Mouse (Mus musculus) retina, postnatal 1 day (tissue): ENCODE measurements around the gene Rgs7bp.

ENCODE experiments used
- DNase-seq: peaks from one replicate; pipeline ENCODE4 v3.0.0-alpha.2; 2012

Gene Rgs7bp

GRCm38 (mm10) chr13:105054181-105054940, at the start of gene Rgs7bp:
TSS of gene Rgs7bp (minus strand) at chr13:105054930.
- DNase-seq, result peak; percentile 79

- DNase-seq, result no peak
Measured at GRCm38 (mm10) chr13:105104385-105104784, 49.7 kb upstream of the Rgs7bp start.

GRCm38 (mm10) chr13:105100705-105101104, 46.0 kb upstream of the Rgs7bp start:
- DNase-seq, result no peak

DNA sequence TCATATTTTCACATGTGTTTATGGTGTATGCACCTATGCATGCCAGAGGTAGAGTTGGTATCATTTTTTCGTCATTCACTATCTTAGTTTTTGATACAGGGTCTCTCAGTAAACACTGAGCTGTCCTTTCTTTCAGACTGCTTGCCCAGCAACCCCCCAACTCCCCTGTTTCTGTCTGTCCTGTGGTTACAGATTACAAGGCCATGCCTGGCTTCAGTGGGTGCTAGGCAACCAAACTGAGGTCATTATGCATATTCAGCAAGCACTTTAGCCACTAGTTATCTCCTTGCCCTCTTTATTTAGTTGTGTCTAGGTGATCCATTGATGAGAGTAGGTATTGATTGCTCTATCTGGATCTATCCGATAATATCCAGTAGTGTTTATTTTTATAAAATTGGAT, 41.6 kb upstream of the Rgs7bp start:
- no peak for DNase-seq

GRCm38 (mm10) chr13:105089276-105089675, 34.5 kb upstream of the Rgs7bp start:
- DNase-seq, result no peak

GRCm38 (mm10) chr13:105081862-105082261, 27.1 kb upstream of the Rgs7bp start, which contains the start of gene 4933425L06Rik:
TSS of gene 4933425L06Rik (plus strand) at chr13:105082122.
- no peak for DNase-seq

DNA sequence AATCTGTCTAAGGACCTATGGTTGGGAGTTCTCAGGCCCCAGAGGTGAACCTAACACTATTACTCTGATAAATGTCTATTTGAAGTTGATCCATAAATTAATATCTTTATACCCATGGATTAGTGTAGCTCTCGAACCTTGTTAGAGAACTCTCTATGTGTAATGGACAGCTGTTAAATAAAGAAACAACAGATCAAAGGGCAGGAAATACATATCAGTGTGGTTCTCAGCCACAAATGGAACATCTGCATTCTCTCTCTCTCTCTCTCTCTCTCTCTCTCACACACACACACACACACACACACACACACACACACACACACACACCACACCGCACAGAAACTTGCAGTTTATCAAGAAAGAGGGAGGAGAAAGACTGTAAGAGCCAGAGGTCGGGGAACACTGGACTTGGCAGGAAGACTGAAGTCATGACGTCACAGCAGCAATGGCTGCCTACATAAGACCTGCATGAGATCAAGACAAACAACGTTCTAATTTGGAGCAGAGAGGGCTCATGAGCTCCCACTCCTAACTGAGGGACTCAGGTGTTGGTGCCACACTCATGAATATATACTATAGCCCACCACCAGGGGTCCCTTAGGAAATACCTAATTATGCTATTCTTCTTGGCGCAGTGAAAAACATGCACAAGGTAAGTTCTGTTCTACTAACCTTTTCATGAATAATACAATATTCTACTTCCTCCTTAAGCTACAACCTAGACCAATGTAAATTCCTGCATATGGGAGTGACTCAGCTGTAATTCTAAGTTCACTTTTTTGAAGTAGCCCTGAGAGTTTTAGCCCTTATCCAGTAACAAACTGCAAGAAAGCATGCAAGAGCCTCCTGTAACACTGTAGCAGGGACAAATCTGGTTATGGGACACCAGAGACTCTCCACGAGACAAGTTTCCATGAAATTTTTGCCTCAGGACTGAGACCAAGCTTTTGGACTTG, 12.4 kb upstream of the Rgs7bp start:
- no peak for DNase-seq

DNA sequence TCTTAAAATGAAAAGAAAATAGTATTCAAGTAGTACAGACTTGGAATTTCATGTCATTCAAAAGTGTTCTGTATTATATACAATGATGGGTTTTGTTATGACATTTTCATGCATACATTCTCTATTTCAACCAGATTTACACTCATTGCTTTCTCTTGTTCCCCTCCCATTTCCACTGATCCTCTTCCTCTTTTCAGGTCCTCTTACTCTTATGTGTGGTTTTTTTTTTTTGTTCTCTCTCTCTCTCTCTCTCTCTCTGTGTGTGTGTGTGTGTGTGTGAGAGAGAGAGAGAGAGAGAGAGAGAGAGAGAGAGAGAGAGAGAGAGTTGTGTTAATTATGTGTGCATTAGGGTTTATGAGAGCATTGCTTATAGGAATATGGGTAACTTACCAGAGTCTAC, 11.4 kb upstream of the Rgs7bp start:
- DNase-seq, result no peak

DNA sequence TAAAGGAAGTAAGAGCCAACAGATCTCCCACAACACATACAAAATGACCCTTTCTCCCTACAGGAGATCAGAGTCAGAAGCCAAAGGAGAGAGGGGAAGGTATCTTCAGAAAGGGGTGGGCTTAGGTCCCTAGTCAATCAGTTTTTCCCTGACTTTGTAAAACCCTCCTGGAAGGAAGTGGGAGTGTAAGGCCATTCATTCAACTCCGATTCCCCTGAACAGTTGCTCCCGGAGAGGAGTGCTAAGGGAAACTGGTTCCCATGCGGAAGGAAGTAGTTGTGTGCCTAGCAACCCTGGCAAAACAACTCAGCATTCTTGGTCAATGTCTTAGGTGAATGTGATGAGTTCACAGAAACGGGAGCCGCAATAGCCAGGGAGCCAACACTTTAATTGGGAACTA, 644 bp upstream of the Rgs7bp start:
- DNase-seq, result peak; percentile 29

DNA sequence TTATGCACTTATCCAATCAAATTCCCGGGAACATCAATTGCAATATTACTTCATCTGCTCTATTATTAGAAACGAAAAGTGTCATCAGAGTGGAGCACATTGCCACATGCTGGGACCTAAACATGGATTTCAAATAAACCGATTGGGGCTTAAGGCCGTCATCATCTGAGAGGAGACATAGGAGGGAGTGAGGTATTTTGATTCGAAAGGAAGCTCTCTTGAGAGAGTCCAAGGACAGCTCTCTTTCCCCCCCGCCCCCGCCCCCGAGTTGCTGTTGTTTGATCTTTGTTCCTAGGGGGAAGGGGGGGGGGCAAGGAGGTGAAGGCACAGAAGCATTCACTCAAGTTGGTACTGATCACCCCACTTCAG, 195 bp upstream of the Rgs7bp start:
- DNase-seq, result no peak

GRCm38 (mm10) chr13:105053618-105054017, 1.1 kb downstream of the Rgs7bp start:
- DNase-seq, result peak; percentile 32

- DNase-seq, result no peak
Measured at GRCm38 (mm10) chr13:105051432-105051831, 3.3 kb downstream of the Rgs7bp start.

GRCm38 (mm10) chr13:105048662-105049061, 6.1 kb downstream of the Rgs7bp start:
- no peak for DNase-seq

- DNase-seq, result no peak
Measured at GRCm38 (mm10) chr13:105047377-105047776, 7.4 kb downstream of the Rgs7bp start.

GRCm38 (mm10) chr13:105043882-105044281, 10.8 kb downstream of the Rgs7bp start:
- no peak for DNase-seq

DNA sequence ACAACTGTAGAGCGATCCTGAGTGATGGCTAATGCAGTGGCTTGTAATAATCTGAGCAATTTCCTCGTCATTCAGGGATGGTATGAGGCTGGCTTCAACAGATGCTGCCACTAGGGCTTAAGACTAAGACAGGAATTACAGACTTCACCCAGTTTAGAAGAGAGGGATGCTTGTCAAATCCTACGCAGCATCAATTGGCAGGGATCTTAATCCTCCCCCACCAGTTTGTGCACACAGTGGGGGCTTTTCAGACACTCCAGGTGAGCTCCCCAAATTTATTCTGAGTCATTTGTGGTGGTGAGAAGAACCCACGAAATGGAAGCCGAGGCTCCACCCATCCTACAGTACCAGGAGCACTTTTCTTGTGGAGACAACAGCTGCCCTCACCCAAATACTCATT, 16.4 kb downstream of the Rgs7bp start:
- no peak for DNase-seq

GRCm38 (mm10) chr13:105037816-105038215, 16.9 kb downstream of the Rgs7bp start:
- no peak for DNase-seq

DNA sequence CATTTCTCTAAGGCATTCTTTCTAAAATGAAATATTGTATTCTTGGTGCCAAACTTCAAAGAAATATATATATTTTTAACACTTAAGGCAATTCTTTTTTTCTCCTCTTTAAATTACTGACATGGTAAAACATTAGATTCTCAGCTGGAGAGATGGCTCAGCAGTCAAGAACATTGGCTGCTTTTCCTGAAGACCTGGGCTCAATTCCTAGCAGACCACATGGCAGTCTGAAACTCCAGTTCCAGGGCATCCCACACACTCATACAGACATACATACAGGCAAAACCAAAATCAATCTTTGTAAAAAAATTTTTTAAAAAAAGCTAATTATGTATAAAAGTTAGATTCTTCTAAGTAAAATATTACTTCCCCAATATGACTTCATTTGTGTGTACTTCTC, 22.8 kb downstream of the Rgs7bp start:
- DNase-seq, result no peak

DNA sequence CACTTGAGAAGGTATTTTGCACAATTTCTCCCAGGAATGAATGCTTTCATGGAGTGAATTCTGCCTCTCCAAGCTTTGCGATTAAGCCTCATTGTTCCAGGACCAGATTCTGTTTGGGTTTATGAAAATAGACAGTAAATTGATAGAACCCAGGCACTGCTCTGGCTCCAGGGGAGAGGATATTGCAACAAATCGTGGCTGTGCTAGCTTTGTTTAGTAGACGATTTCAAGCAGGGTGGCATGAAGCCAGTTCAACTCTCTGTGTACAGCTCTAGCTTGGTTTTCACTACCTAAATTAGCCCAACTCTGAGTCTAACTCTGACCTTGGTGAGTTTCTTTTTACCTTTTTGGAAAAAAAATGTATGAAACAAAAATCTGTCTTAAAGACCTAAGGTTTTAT, 26.5 kb downstream of the Rgs7bp start:
- no peak for DNase-seq

DNA sequence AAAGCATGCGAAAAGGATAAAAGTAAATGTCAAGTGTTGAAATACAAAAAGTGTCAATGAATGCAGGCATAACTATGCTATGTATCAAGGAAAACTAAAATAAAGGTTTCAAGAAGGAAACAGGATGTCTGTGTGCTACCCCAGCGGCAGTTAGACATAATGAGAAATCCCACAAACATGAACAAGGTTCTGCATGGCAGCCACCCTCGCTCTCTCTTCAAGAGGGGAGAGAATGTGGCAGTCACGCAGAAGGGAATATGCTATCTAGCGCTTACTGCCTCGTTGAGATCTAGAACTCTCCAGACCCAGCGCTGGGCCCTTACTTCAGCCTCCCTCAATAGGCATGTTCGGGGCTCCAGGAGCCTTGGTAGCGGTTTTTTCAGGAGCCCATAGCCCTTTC, 38.2 kb downstream of the Rgs7bp start:
- DNase-seq, result no peak

GRCm38 (mm10) chr13:105015710-105016404, 38.9 kb downstream of the Rgs7bp start:
- no peak for DNase-seq

GRCm38 (mm10) chr13:105011300-105011699, 43.4 kb downstream of the Rgs7bp start:
- no peak for DNase-seq

- DNase-seq, result no peak
Measured at GRCm38 (mm10) chr13:105008891-105009290, 45.8 kb downstream of the Rgs7bp start.
